Mouse (Mus musculus): Measurements from ENCODE around the gene Glce. TPM values are rescaled to one million over a fixed set of nuclear protein-coding genes. Genes with fewer than 3 reads are reported as not detected.

The Glce gene
- polyA plus RNA-seq (2016; fragmentation: Nextera tagmentation; extraction: Ambion mirVana) = 15.8 and 21.0 TPM in 2 replicates

- Histone ChIP-seq H3K27ac (replicated peaks) (peak within 1 kb of the TSS; percentile 95), H3K27me3 (ENCODE audit: low read depth, poor library complexity, severe bottlenecking) (peaks cover 12% of the 10 kb centered on the region), H3K4me1 (peaks cover 22% of the 10 kb centered on the region), H3K36me3 (no peaks in the 10 kb centered on the region), H3K9me3 (replicated peaks) (no peaks in the 10 kb centered on the region), H3K4me3 (peak within 1 kb of the TSS; percentile 95)
- under 1% methylated on average over 51 of the region's 51 CpGs for WGBS
- peak; percentile 98 for DNase-seq (ENCODE audit: low spot score)
Observed at GRCm38 (mm10) chr9:62122508-62123215, at the start of gene Glce. Gene Glce, minus strand, starts transcription at chr9:62122655.

- H3K27ac ChIP-seq (replicated peaks) = no peak overlapping the region
- DNase-seq (ENCODE audit: low spot score) = no peak
- H3K4me1 ChIP-seq = peaks cover 14% of the 10 kb centered on the region
- peaks cover 3% of the 10 kb centered on the region; the same call in 1 of the 2 replicates for H3K9me3 ChIP-seq (replicated peaks)
- no peak overlapping the region for H3K4me3 ChIP-seq
- no peaks in the 10 kb centered on the region for H3K36me3 ChIP-seq
- H3K27me3 ChIP-seq (ENCODE audit: low read depth, poor library complexity, severe bottlenecking) = no peaks in the 10 kb centered on the region
- WGBS = 92% methylated on average over 3 of the region's 3 CpGs
Observed at GRCm38 (mm10) chr9:62172239-62172638, 49.8 kb upstream of the Glce start.

- no peak for DNase-seq (ENCODE audit: low spot score)
- WGBS = 93% methylated on average over 2 of the region's 2 CpGs
- no peaks in the 10 kb centered on the region for H3K36me3 ChIP-seq
- peaks cover 27% of the 10 kb centered on the region for H3K4me1 ChIP-seq
- 0 out of 2 replicates have a peak overlapping the region, but pooled peaks have one; percentile 28 for H3K27ac ChIP-seq (replicated peaks)
- H3K27me3 ChIP-seq (ENCODE audit: low read depth, poor library complexity, severe bottlenecking) = 0 out of 2 replicates have a peak, but pooled peaks cover 2% of the 10 kb centered on the region
- H3K4me3 ChIP-seq = no peak overlapping the region
- peaks cover 3% of the 10 kb centered on the region; the same call in 1 of the 2 replicates for H3K9me3 ChIP-seq (replicated peaks)
Observed at GRCm38 (mm10) chr9:62170921-62171320, 48.5 kb upstream of the Glce start.

GRCm38 (mm10) chr9:62166621-62167020 lies 44.2 kb upstream of the Glce start:
- Histone ChIP-seq H3K9me3 (replicated peaks) (no peaks in the 10 kb centered on the region), H3K4me3 (no peak overlapping the region), H3K27me3 (ENCODE audit: low read depth, poor library complexity, severe bottlenecking) (0 out of 2 replicates have a peak, but pooled peaks cover 10% of the 10 kb centered on the region), H3K4me1 (peaks cover 40% of the 10 kb centered on the region), H3K27ac (replicated peaks) (peak overlapping the region; percentile 74), H3K36me3 (no peaks in the 10 kb centered on the region)
- WGBS = 58% methylated on average over 5 of the region's 5 CpGs
- DNase-seq (ENCODE audit: low spot score) = no peak

GRCm38 (mm10) chr9:62166186-62166585 lies 43.7 kb upstream of the Glce start:
- Histone ChIP-seq H3K27me3 (ENCODE audit: low read depth, poor library complexity, severe bottlenecking) (0 out of 2 replicates have a peak, but pooled peaks cover 10% of the 10 kb centered on the region), H3K4me3 (no peak overlapping the region), H3K4me1 (peaks cover 40% of the 10 kb centered on the region), H3K9me3 (replicated peaks) (no peaks in the 10 kb centered on the region), H3K27ac (replicated peaks) (peak overlapping the region; percentile 74), H3K36me3 (no peaks in the 10 kb centered on the region)
- WGBS = 61% methylated on average over 4 of the region's 4 CpGs
- peak; percentile 50 for DNase-seq (ENCODE audit: low spot score)

- Histone ChIP-seq H3K36me3 (no peaks in the 10 kb centered on the region), H3K9me3 (replicated peaks) (no peaks in the 10 kb centered on the region), H3K27ac (replicated peaks) (peak overlapping the region; percentile 46; the same call in 1 of the 2 replicates), H3K4me3 (no peak overlapping the region), H3K27me3 (ENCODE audit: low read depth, poor library complexity, severe bottlenecking) (0 out of 2 replicates have a peak, but pooled peaks cover 10% of the 10 kb centered on the region), H3K4me1 (peaks cover 36% of the 10 kb centered on the region)
- WGBS = 59% methylated on average over 4 of the region's 4 CpGs
- DNase-seq (ENCODE audit: low spot score) = no peak
Observed at GRCm38 (mm10) chr9:62162889-62163291, 40.4 kb upstream of the Glce start.

GRCm38 (mm10) chr9:62160788-62161187 lies 38.3 kb upstream of the Glce start:
- Histone ChIP-seq H3K27ac (replicated peaks) (no peak overlapping the region), H3K9me3 (replicated peaks) (no peaks in the 10 kb centered on the region), H3K4me1 (peaks cover 22% of the 10 kb centered on the region), H3K27me3 (ENCODE audit: low read depth, poor library complexity, severe bottlenecking) (0 out of 2 replicates have a peak, but pooled peaks cover 6% of the 10 kb centered on the region), H3K36me3 (no peaks in the 10 kb centered on the region), H3K4me3 (no peak overlapping the region)
- 80% methylated on average over 6 of the region's 6 CpGs for WGBS
- no peak for DNase-seq (ENCODE audit: low spot score)

GRCm38 (mm10) chr9:62158746-62159145 lies 36.3 kb upstream of the Glce start:
- H3K9me3 ChIP-seq (replicated peaks) = no peaks in the 10 kb centered on the region
- WGBS = 86% methylated on average over 4 of the region's 4 CpGs
- no peak for DNase-seq (ENCODE audit: low spot score)
- no peaks in the 10 kb centered on the region for H3K36me3 ChIP-seq
- peaks cover 28% of the 10 kb centered on the region for H3K4me1 ChIP-seq
- H3K4me3 ChIP-seq = no peak overlapping the region
- no peaks in the 10 kb centered on the region for H3K27me3 ChIP-seq (ENCODE audit: low read depth, poor library complexity, severe bottlenecking)
- no peak overlapping the region for H3K27ac ChIP-seq (replicated peaks)

GRCm38 (mm10) chr9:62155821-62156220 lies 33.4 kb upstream of the Glce start:
- WGBS = 75% methylated on average over 4 of the region's 4 CpGs
- no peak for DNase-seq (ENCODE audit: low spot score)

GRCm38 (mm10) chr9:62155400-62155799 lies 32.9 kb upstream of the Glce start:
- Histone ChIP-seq H3K4me1 (peaks cover 22% of the 10 kb centered on the region), H3K36me3 (no peaks in the 10 kb centered on the region), H3K9me3 (replicated peaks) (no peaks in the 10 kb centered on the region), H3K27ac (replicated peaks) (no peak overlapping the region), H3K27me3 (ENCODE audit: low read depth, poor library complexity, severe bottlenecking) (no peaks in the 10 kb centered on the region), H3K4me3 (no peak overlapping the region)
- no peak for DNase-seq (ENCODE audit: low spot score)
- WGBS = 90% methylated on average over 6 of the region's 6 CpGs

More at GRCm38 (mm10) chr9:62155821-62156220, 33.4 kb upstream of the Glce start:
- Histone ChIP-seq H3K27ac (replicated peaks) (no peak overlapping the region), H3K9me3 (replicated peaks) (no peaks in the 10 kb centered on the region), H3K4me3 (no peak overlapping the region), H3K4me1 (peaks cover 22% of the 10 kb centered on the region), H3K36me3 (no peaks in the 10 kb centered on the region), H3K27me3 (ENCODE audit: low read depth, poor library complexity, severe bottlenecking) (no peaks in the 10 kb centered on the region)

- Histone ChIP-seq H3K36me3 (no peaks in the 10 kb centered on the region), H3K4me3 (no peak overlapping the region), H3K4me1 (peaks cover 22% of the 10 kb centered on the region), H3K27me3 (ENCODE audit: low read depth, poor library complexity, severe bottlenecking) (no peaks in the 10 kb centered on the region), H3K27ac (replicated peaks) (no peak overlapping the region; the same call in 1 of the 2 replicates), H3K9me3 (replicated peaks) (no peaks in the 10 kb centered on the region)
- 82% methylated on average over 7 of the region's 7 CpGs for WGBS
- no peak for DNase-seq (ENCODE audit: low spot score)
Observed at GRCm38 (mm10) chr9:62154956-62155355, 32.5 kb upstream of the Glce start.

- no peaks in the 10 kb centered on the region for H3K27me3 ChIP-seq (ENCODE audit: low read depth, poor library complexity, severe bottlenecking)
- 77% methylated on average over 3 of the region's 3 CpGs for WGBS
- H3K9me3 ChIP-seq (replicated peaks) = no peaks in the 10 kb centered on the region
- no peak for DNase-seq (ENCODE audit: low spot score)
- no peaks in the 10 kb centered on the region for H3K36me3 ChIP-seq
- H3K4me3 ChIP-seq = no peak overlapping the region
- no peak overlapping the region; the same call in 1 of the 2 replicates for H3K27ac ChIP-seq (replicated peaks)
- H3K4me1 ChIP-seq = peaks cover 22% of the 10 kb centered on the region
Observed at GRCm38 (mm10) chr9:62154551-62154950, 32.1 kb upstream of the Glce start.

GRCm38 (mm10) chr9:62153263-62153662 lies 30.8 kb upstream of the Glce start:
- Histone ChIP-seq H3K27me3 (ENCODE audit: low read depth, poor library complexity, severe bottlenecking) (no peaks in the 10 kb centered on the region), H3K9me3 (replicated peaks) (no peaks in the 10 kb centered on the region), H3K27ac (replicated peaks) (no peak overlapping the region), H3K4me3 (no peak overlapping the region), H3K4me1 (peaks cover 17% of the 10 kb centered on the region), H3K36me3 (no peaks in the 10 kb centered on the region)
- DNase-seq (ENCODE audit: low spot score) = no peak
- WGBS = 88% methylated on average over 7 of the region's 7 CpGs
